Mouse (Mus musculus): ENCODE results near the gene Alpk1. TPM values are rescaled to one million over a fixed set of nuclear protein-coding genes. Genes with fewer than 3 reads are reported as not detected.

The Alpk1 gene
- polyA plus RNA-seq, 1 experiment from 2014 or later, result 0.37 TPM

- 1% methylated on average over 36 of the region's 36 CpGs for WGBS
- H3K27ac ChIP-seq (replicated peaks; ENCODE audit: low read depth, low read length), result no peak overlapping the region
Measured at GRCm38 (mm10) chr3:127639875-127640761, 140.2 kb downstream of the Alpk1 start.

DNA sequence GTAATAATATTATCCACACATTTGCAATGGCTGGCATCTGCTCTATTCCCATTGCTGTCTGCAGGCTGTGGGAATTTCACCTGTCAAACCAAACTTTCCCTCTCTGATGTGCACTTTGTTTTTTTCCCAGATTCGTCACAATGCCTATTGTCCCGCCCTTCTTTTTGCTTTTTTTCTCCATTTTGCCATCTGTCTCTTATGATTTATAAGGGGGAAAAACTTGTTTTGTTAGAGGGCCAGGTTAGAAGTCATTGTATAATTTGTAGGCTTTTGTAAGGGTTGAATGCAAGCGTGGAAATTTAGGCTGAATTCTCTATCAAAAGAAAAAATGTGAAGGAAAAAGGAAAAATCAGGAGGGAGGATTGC lies 145.4 kb downstream of the Alpk1 start:
- Histone ChIP-seq H3K9ac (ENCODE audit: low read length) (no peak overlapping the region), H3K9me3 (ENCODE audit: control insufficient read depth, low read length) (no peaks in the 10 kb centered on the region), H3K27ac (replicated peaks; ENCODE audit: low read depth, low read length) (no peak overlapping the region), H3K4me3 (ENCODE audit: low read depth, low read length) (no peak overlapping the region), H3K4me1 (ENCODE audit: control insufficient read depth, insufficient read depth, low read length) (peaks cover 12% of the 10 kb centered on the region), H3K36me3 (ENCODE audit: control insufficient read depth, insufficient read depth, low read length) (no peaks in the 10 kb centered on the region), H3K4me2 (ENCODE audit: low read depth, severe bottlenecking) (no peak overlapping the region), H3K27me3 (ENCODE audit: control insufficient read depth, insufficient read depth, low read length) (peaks cover 87% of the 10 kb centered on the region)
- ATAC-seq (ENCODE audit: insufficient number of reproducible peaks, low FRiP score, low TSS enrichment, low read depth) (no peak), DNase-seq (ENCODE audit: low spot score) (no peak)
- WGBS, result 6% methylated on average over 3 of the region's 3 CpGs

More at GRCm38 (mm10) chr3:127639875-127640761, 140.2 kb downstream of the Alpk1 start:
- Histone ChIP-seq H3K36me3 (ENCODE audit: control insufficient read depth, insufficient read depth, low read length) (no peaks in the 10 kb centered on the region), H3K4me3 (ENCODE audit: low read depth, low read length) (no peak overlapping the region), H3K4me1 (ENCODE audit: control insufficient read depth, insufficient read depth, low read length) (no peaks in the 10 kb centered on the region), H3K9ac (ENCODE audit: low read length) (no peak overlapping the region), H3K27me3 (ENCODE audit: control insufficient read depth, insufficient read depth, low read length) (peaks cover 77% of the 10 kb centered on the region), H3K9me3 (ENCODE audit: control insufficient read depth, low read length) (no peaks in the 10 kb centered on the region), H3K4me2 (ENCODE audit: low read depth, severe bottlenecking) (no peak overlapping the region)
- ATAC-seq (ENCODE audit: insufficient number of reproducible peaks, low FRiP score, low TSS enrichment, low read depth) (peak; percentile 81), DNase-seq (ENCODE audit: low spot score) (peak; percentile 86)

- under 1% methylated on average over 56 of the region's 58 CpGs for WGBS
- peak overlapping the region; percentile 30 for H3K4me3 ChIP-seq (ENCODE audit: low read depth, low read length)
- no peaks in the 10 kb centered on the region for H3K9me3 ChIP-seq (ENCODE audit: control insufficient read depth, low read length)
- H3K4me1 ChIP-seq (ENCODE audit: control insufficient read depth, insufficient read depth, low read length), result peaks cover 12% of the 10 kb centered on the region
- no peaks in the 10 kb centered on the region for H3K36me3 ChIP-seq (ENCODE audit: control insufficient read depth, insufficient read depth, low read length)
- peak overlapping the region; percentile 50 for H3K4me2 ChIP-seq (ENCODE audit: low read depth, severe bottlenecking)
- peaks cover 86% of the 10 kb centered on the region for H3K27me3 ChIP-seq (ENCODE audit: control insufficient read depth, insufficient read depth, low read length)
- DNase-seq (ENCODE audit: low spot score) (peak; percentile 90), ATAC-seq (ENCODE audit: insufficient number of reproducible peaks, low FRiP score, low TSS enrichment, low read depth) (peak; percentile 71)
- no peak overlapping the region for H3K27ac ChIP-seq (replicated peaks; ENCODE audit: low read depth, low read length)
- no peak overlapping the region for H3K9ac ChIP-seq (ENCODE audit: low read length)
Measured at GRCm38 (mm10) chr3:127634101-127634983, 146.0 kb downstream of the Alpk1 start.

GRCm38 (mm10) chr3:127633080-127634032 lies 147.0 kb downstream of the Alpk1 start, which contains the start of gene Neurog2:
TSS of gene Neurog2 (plus strand) at chr3:127633135.
- H3K9ac ChIP-seq (ENCODE audit: low read length), result no peak within 1 kb of the TSS
- WGBS, result under 1% methylated on average over 90 of the region's 92 CpGs
- no peak within 1 kb of the TSS for H3K27ac ChIP-seq (replicated peaks; ENCODE audit: low read depth, low read length)
- peaks cover 13% of the 10 kb centered on the region for H3K4me1 ChIP-seq (ENCODE audit: control insufficient read depth, insufficient read depth, low read length)
- H3K4me2 ChIP-seq (ENCODE audit: low read depth, severe bottlenecking), result peak within 1 kb of the TSS; percentile 50
- peak; percentile 69 for DNase-seq (ENCODE audit: low spot score)
- ATAC-seq (ENCODE audit: insufficient number of reproducible peaks, low FRiP score, low TSS enrichment, low read depth), result 0 out of 2 replicates have a peak, but pooled peaks have one; percentile 10
- H3K27me3 ChIP-seq (ENCODE audit: control insufficient read depth, insufficient read depth, low read length), result peaks cover 86% of the 10 kb centered on the region
- no peaks in the 10 kb centered on the region for H3K36me3 ChIP-seq (ENCODE audit: control insufficient read depth, insufficient read depth, low read length)
- peak within 1 kb of the TSS; percentile 30 for H3K4me3 ChIP-seq (ENCODE audit: low read depth, low read length)
- H3K9me3 ChIP-seq (ENCODE audit: control insufficient read depth, low read length), result no peaks in the 10 kb centered on the region

DNA sequence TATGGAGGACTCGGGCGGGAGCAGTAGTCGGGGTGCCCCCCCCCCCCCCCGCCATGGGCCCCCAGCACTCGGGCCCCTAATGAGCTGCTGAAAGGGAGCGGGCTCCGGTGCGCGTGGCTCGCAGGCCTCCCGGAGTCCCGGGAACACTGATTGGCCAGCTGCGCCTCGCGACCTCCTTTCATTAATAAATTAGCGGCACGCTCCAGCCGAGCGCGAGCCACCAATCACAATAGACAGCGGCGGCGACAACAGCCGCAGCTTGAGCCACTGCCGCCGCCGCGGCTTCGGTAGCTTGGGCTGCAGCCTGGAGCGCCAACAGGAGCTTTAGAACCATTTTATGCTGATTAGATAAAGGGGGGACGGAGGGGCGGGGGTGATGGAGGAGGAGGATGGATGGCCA lies 147.8 kb downstream of the Alpk1 start:
- Histone ChIP-seq H3K4me3 (ENCODE audit: low read depth, low read length) (peak overlapping the region; percentile 30), H3K27me3 (ENCODE audit: control insufficient read depth, insufficient read depth, low read length) (peaks cover 86% of the 10 kb centered on the region), H3K4me1 (ENCODE audit: control insufficient read depth, insufficient read depth, low read length) (peaks cover 15% of the 10 kb centered on the region), H3K9me3 (ENCODE audit: control insufficient read depth, low read length) (no peaks in the 10 kb centered on the region), H3K27ac (replicated peaks; ENCODE audit: low read depth, low read length) (no peak overlapping the region), H3K9ac (ENCODE audit: low read length) (no peak overlapping the region), H3K4me2 (ENCODE audit: low read depth, severe bottlenecking) (peak overlapping the region; percentile 50), H3K36me3 (ENCODE audit: control insufficient read depth, insufficient read depth, low read length) (no peaks in the 10 kb centered on the region)
- peak; percentile 7; the same call in 1 of the 2 replicates for ATAC-seq (ENCODE audit: insufficient number of reproducible peaks, low FRiP score, low TSS enrichment, low read depth)
- DNase-seq (ENCODE audit: low spot score), result peak; percentile 76
- WGBS, result under 1% methylated on average over 31 of the region's 32 CpGs

DNA sequence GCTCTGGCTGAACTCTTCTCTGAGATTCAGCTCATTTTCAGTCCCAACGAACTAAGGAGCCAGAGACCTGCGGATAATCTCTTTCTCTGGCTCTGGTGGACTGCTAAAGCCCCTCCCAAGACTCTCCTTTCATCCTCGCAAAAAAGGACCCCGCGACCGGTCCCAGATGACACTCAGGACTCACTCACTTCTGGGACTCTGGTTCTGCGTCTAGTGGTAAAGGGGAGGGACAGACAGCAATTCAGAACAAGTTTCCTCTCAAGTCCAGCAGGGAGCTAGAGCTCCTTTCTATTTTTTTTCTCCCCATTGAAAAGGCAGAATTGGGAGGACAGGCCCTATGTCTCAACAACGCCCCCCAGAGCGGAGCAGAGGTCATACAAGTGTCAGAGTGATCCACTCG lies 148.7 kb downstream of the Alpk1 start:
- H3K36me3 ChIP-seq (ENCODE audit: control insufficient read depth, insufficient read depth, low read length), result no peaks in the 10 kb centered on the region
- H3K4me1 ChIP-seq (ENCODE audit: control insufficient read depth, insufficient read depth, low read length), result peaks cover 15% of the 10 kb centered on the region
- H3K4me2 ChIP-seq (ENCODE audit: low read depth, severe bottlenecking), result no peak overlapping the region
- H3K27ac ChIP-seq (replicated peaks; ENCODE audit: low read depth, low read length), result no peak overlapping the region
- H3K9me3 ChIP-seq (ENCODE audit: control insufficient read depth, low read length), result no peaks in the 10 kb centered on the region
- H3K9ac ChIP-seq (ENCODE audit: low read length), result no peak overlapping the region
- no peak for ATAC-seq (ENCODE audit: insufficient number of reproducible peaks, low FRiP score, low TSS enrichment, low read depth)
- peak; percentile 52 for DNase-seq (ENCODE audit: low spot score)
- no peak overlapping the region for H3K4me3 ChIP-seq (ENCODE audit: low read depth, low read length)
- H3K27me3 ChIP-seq (ENCODE audit: control insufficient read depth, insufficient read depth, low read length), result peaks cover 86% of the 10 kb centered on the region
- 1% methylated on average over 10 of the region's 10 CpGs for WGBS

- Histone ChIP-seq H3K9me3 (ENCODE audit: control insufficient read depth, low read length) (no peaks in the 10 kb centered on the region), H3K4me3 (ENCODE audit: low read depth, low read length) (no peak overlapping the region), H3K27me3 (ENCODE audit: control insufficient read depth, insufficient read depth, low read length) (peaks cover 89% of the 10 kb centered on the region), H3K4me2 (ENCODE audit: low read depth, severe bottlenecking) (no peak overlapping the region), H3K9ac (ENCODE audit: low read length) (no peak overlapping the region), H3K4me1 (ENCODE audit: control insufficient read depth, insufficient read depth, low read length) (peaks cover 15% of the 10 kb centered on the region), H3K27ac (replicated peaks; ENCODE audit: low read depth, low read length) (no peak overlapping the region), H3K36me3 (ENCODE audit: control insufficient read depth, insufficient read depth, low read length) (no peaks in the 10 kb centered on the region)
- ATAC-seq (ENCODE audit: insufficient number of reproducible peaks, low FRiP score, low TSS enrichment, low read depth) (no peak), DNase-seq (ENCODE audit: low spot score) (peak; percentile 55)
- 5% methylated on average over 17 of the region's 17 CpGs for WGBS
Measured at GRCm38 (mm10) chr3:127630735-127631372, 149.5 kb downstream of the Alpk1 start.

All from limb, embryonic 11.5 days (tissue).